Mouse (Mus musculus) effector memory CD4-positive, alpha-beta T cell, adult 7 months (primary cell): ENCODE measurements around the gene Col5a1. TPM values are rescaled to one million over a fixed set of nuclear protein-coding genes. Genes with fewer than 3 reads are reported as not detected.

Experiments used
- polyA plus RNA-seq: library from polyadenylated mRNA; unstranded; fragments of 100-300 nt; shearing (Covaris generic); gene quantifications from one replicate; pipeline ENCODE4 v1.2.1, GENCODE M21; 2017

The Col5a1 gene
- not detected for polyA plus RNA-seq

DNA sequence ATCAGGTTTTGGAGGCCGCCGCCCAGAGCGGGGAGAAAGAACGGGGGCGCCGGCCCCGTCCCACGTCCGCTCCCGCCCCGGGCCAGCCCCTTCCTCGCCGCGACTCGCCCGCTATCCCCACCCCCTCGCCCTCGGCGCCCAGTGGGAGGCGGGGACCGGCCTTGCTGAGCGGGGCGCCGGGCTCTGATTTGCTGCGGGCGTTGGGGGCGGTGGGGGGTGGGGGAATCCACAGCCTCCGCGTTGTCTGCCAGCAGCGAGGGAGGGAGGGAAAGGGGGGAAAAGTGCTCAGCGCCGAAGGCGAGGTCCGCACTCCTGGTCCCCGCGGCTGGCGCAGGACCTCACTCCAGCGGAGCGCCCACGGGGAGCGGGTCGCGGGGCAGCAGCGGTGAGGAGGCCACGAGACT lies at the start of gene Col5a1:
Gene Col5a1, plus strand, starts transcription at position 278 of the 404 bp plus-strand sequence.

DNA sequence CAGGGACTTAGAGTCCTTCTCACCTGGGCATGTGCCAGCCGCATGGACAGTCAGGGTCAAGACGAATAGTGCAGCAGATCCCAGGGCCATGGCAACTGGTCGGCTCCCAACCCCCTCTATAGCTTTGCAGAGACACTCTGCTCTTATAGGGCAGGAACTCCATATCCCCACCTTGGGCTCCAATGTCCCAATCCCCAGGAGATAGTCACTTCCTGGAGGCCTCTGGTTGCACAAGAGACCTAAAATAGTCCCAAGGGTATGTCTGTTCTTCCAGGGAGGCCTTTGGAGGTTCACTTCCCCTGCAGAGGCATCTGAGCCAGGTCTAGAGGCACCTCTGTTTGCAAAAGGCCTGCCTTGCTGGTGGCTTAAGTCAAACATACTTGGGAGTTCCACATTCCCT lies 198.5 kb downstream of the Col5a1 start, which contains the start of gene Fcnb:
Gene Fcnb, minus strand, starts transcription at position 118 of the 400 bp plus-strand sequence.

Other genes with a start within 250 kb of the Col5a1 start
- 5.7 TPM for gene Rxra, start 210.0 kb upstream of the Col5a1 start, polyA plus RNA-seq
- gene Fcnb, start 198.5 kb downstream of the Col5a1 start, polyA plus RNA-seq: not detected